Mouse (Mus musculus) limb, embryonic 10.5 days (tissue): ENCODE data around the gene Wnk2. TPM values are rescaled to one million over a fixed set of nuclear protein-coding genes. Genes with fewer than 3 reads are reported as not detected.
"Not testable (repeated sequence)": the region's sequence is repeated elsewhere in the genome, so short reads cannot be mapped to it uniquely, and the experiment has no call there.

ENCODE experiments used
- DNase-seq: peaks from one replicate; pipeline ENCODE4 v3.0.0-alpha.2; 2017; ENCODE audit warnings: low spot score
- H3K27ac ChIP-seq: fragments of 300-500 bp; sonication (generic); 2 replicates; pipeline ENCODE4 v1.5.1; 2016; ENCODE audit warnings: mild to moderate bottlenecking
- H3K27me3 ChIP-seq: fragments of 300-500 bp; sonication (generic); 2 replicates; pipeline ENCODE4 v1.6.1; 2016; ENCODE audit warnings: low read depth, mild to moderate bottlenecking; ENCODE audit not compliant: poor library complexity, severe bottlenecking
- H3K36me3 ChIP-seq: fragments of 300-500 bp; sonication (generic); 2 replicates; pipeline ENCODE4 v1.6.1; 2016; ENCODE audit warnings: mild to moderate bottlenecking, moderate library complexity
- H3K4me1 ChIP-seq: fragments of 300-500 bp; sonication (generic); 2 replicates; pipeline ENCODE4 v1.6.1; 2016
- H3K4me3 ChIP-seq: fragments of 300-500 bp; sonication (generic); 2 replicates; pipeline ENCODE4 v1.5.1; 2016; ENCODE audit warnings: mild to moderate bottlenecking, moderate library complexity
- H3K9me3 ChIP-seq: fragments of 300-500 bp; sonication (generic); replicated peaks from 2 replicates; pipeline ENCODE4 v1.6.1; 2016; ENCODE audit warnings: mild to moderate bottlenecking
- WGBS: fragments of 180-500 bp; shearing (Covaris S2); methylation state at CpG from one replicate; pipeline ENCODE4 v1.1.7; 2016; 5-methylcytosine and 5-hydroxymethylcytosine counted together
- polyA plus RNA-seq: library from polyadenylated mRNA; unstranded; fragments of >200 nt; fragmentation: Nextera tagmentation; extraction: Ambion mirVana; gene quantifications from 2 replicates; pipeline ENCODE4 v1.2.1, GENCODE M21; 2016

The Wnk2 gene
- polyA plus RNA-seq, 1 experiment from 2014 or later, result 1.3 TPM

- H3K36me3 ChIP-seq, result no peaks in the 10 kb centered on the region
- H3K27me3 ChIP-seq, result no peaks in the 10 kb centered on the region
- no peak for DNase-seq
- H3K4me3 ChIP-seq, result no peak overlapping the region
- no peak overlapping the region for H3K27ac ChIP-seq
- 84% methylated on average over 5 of the region's 5 CpGs for WGBS
- 0 out of 2 replicates have a peak, but pooled peaks cover 3% of the 10 kb centered on the region for H3K4me1 ChIP-seq
- H3K9me3 ChIP-seq, result no peaks in the 10 kb centered on the region
These were observed 76.0 kb downstream of the Wnk2 start for GRCm38 (mm10) chr13:49071861-49072260.

GRCm38 (mm10) chr13:49069979-49070378, 77.8 kb downstream of the Wnk2 start:
- H3K36me3 ChIP-seq, result no peaks in the 10 kb centered on the region
- DNase-seq, result no peak
- no peak overlapping the region for H3K4me3 ChIP-seq
- H3K27ac ChIP-seq, result no peak overlapping the region
- WGBS, result 77% methylated on average over 6 of the region's 6 CpGs
- no peaks in the 10 kb centered on the region for H3K27me3 ChIP-seq
- 0 out of 2 replicates have a peak, but pooled peaks cover 3% of the 10 kb centered on the region for H3K4me1 ChIP-seq
- H3K9me3 ChIP-seq, result no peaks in the 10 kb centered on the region

- Histone ChIP-seq H3K9me3 (no peaks in the 10 kb centered on the region), H3K36me3 (no peaks in the 10 kb centered on the region)
- WGBS, result 91% methylated on average over 4 of the region's 4 CpGs
These were observed 78.4 kb downstream of the Wnk2 start for GRCm38 (mm10) chr13:49069393-49069792.

GRCm38 (mm10) chr13:49064257-49064656, 83.6 kb downstream of the Wnk2 start:
- Histone ChIP-seq H3K27ac (no peak overlapping the region), H3K4me3 (no peak overlapping the region), H3K9me3 (no peaks in the 10 kb centered on the region), H3K36me3 (no peaks in the 10 kb centered on the region), H3K27me3 (no peaks in the 10 kb centered on the region), H3K4me1 (no peaks in the 10 kb centered on the region)
- WGBS, result 90% methylated on average over 5 of the region's 5 CpGs
- DNase-seq, result no peak

More at GRCm38 (mm10) chr13:49069393-49069792, 78.4 kb downstream of the Wnk2 start:
- Histone ChIP-seq H3K27me3 (no peaks in the 10 kb centered on the region), H3K4me1 (0 out of 2 replicates have a peak, but pooled peaks cover 3% of the 10 kb centered on the region), H3K4me3 (no peak overlapping the region), H3K27ac (no peak overlapping the region)
- no peak for DNase-seq

GRCm38 (mm10) chr13:49060456-49060855, 87.4 kb downstream of the Wnk2 start:
- DNase-seq, result no peak
- no peaks in the 10 kb centered on the region for H3K9me3 ChIP-seq
- no peak overlapping the region for H3K4me3 ChIP-seq
- no peaks in the 10 kb centered on the region for H3K27me3 ChIP-seq
- H3K4me1 ChIP-seq, result no peaks in the 10 kb centered on the region
- no peaks in the 10 kb centered on the region for H3K36me3 ChIP-seq
- no peak overlapping the region for H3K27ac ChIP-seq
- WGBS, result 90% methylated on average over 7 of the region's 7 CpGs

GRCm38 (mm10) chr13:49058528-49058927, 89.3 kb downstream of the Wnk2 start:
- Histone ChIP-seq H3K36me3 (no peaks in the 10 kb centered on the region), H3K27me3 (no peaks in the 10 kb centered on the region), H3K27ac (no peak overlapping the region), H3K9me3 (no peaks in the 10 kb centered on the region), H3K4me3 (no peak overlapping the region), H3K4me1 (no peaks in the 10 kb centered on the region)
- no peak for DNase-seq
- 89% methylated on average over 4 of the region's 4 CpGs for WGBS

- Histone ChIP-seq H3K36me3 (no peaks in the 10 kb centered on the region), H3K27me3 (no peaks in the 10 kb centered on the region), H3K4me1 (peaks cover under 1% of the 10 kb centered on the region), H3K27ac (no peak overlapping the region), H3K4me3 (no peak overlapping the region), H3K9me3 (no peaks in the 10 kb centered on the region)
- no peak for DNase-seq
- 87% methylated on average over 4 of the region's 4 CpGs for WGBS
These were observed 91.5 kb downstream of the Wnk2 start for GRCm38 (mm10) chr13:49056304-49056703.

GRCm38 (mm10) chr13:49054753-49055152, 93.1 kb downstream of the Wnk2 start:
- H3K4me3 ChIP-seq, H3K4me1 ChIP-seq, H3K27me3 ChIP-seq, H3K9me3 ChIP-seq, H3K36me3 ChIP-seq, H3K27ac ChIP-seq, DNase-seq: not testable (repeated sequence)

GRCm38 (mm10) chr13:49053333-49053732, 94.5 kb downstream of the Wnk2 start:
- H3K9me3 ChIP-seq, result no peaks in the 10 kb centered on the region
- peaks cover 7% of the 10 kb centered on the region for H3K4me1 ChIP-seq
- no peaks in the 10 kb centered on the region for H3K36me3 ChIP-seq
- H3K4me3 ChIP-seq, result no peak overlapping the region
- H3K27me3 ChIP-seq, result no peaks in the 10 kb centered on the region
- 87% methylated on average over 2 of the region's 2 CpGs for WGBS
- no peak for DNase-seq
- H3K27ac ChIP-seq, result no peak overlapping the region

- no peak overlapping the region for H3K27ac ChIP-seq
- no peak for DNase-seq
- 47% methylated on average over 9 of the region's 9 CpGs for WGBS
- no peaks in the 10 kb centered on the region for H3K9me3 ChIP-seq
- H3K4me3 ChIP-seq, result no peak overlapping the region
- no peaks in the 10 kb centered on the region for H3K36me3 ChIP-seq
- H3K27me3 ChIP-seq, result no peaks in the 10 kb centered on the region
- H3K4me1 ChIP-seq, result peaks cover 7% of the 10 kb centered on the region
These were observed 95.3 kb downstream of the Wnk2 start for GRCm38 (mm10) chr13:49052512-49052911.

GRCm38 (mm10) chr13:49047393-49047792, 100.4 kb downstream of the Wnk2 start:
- H3K4me3 ChIP-seq, result no peak overlapping the region
- H3K4me1 ChIP-seq, result peaks cover 11% of the 10 kb centered on the region
- DNase-seq, result no peak
- no peaks in the 10 kb centered on the region for H3K36me3 ChIP-seq
- H3K27ac ChIP-seq, result no peak overlapping the region
- no peaks in the 10 kb centered on the region for H3K9me3 ChIP-seq
- H3K27me3 ChIP-seq, result no peaks in the 10 kb centered on the region
- WGBS, result 85% methylated on average over 1 of the region's 1 CpGs

GRCm38 (mm10) chr13:49044145-49044561, 103.7 kb downstream of the Wnk2 start:
- Histone ChIP-seq H3K4me3 (no peak overlapping the region), H3K36me3 (no peaks in the 10 kb centered on the region), H3K27ac (no peak overlapping the region), H3K9me3 (no peaks in the 10 kb centered on the region), H3K4me1 (peaks cover 4% of the 10 kb centered on the region; the same call in 1 of the 2 replicates), H3K27me3 (no peaks in the 10 kb centered on the region)
- WGBS, result 67% methylated on average over 10 of the region's 10 CpGs
- no peak for DNase-seq

- DNase-seq, result no peak
- H3K27me3 ChIP-seq, result no peaks in the 10 kb centered on the region
- WGBS, result 94% methylated on average over 15 of the region's 15 CpGs
- peaks cover 4% of the 10 kb centered on the region; the same call in 1 of the 2 replicates for H3K4me1 ChIP-seq
- no peak overlapping the region for H3K4me3 ChIP-seq
- H3K9me3 ChIP-seq, result no peaks in the 10 kb centered on the region
- H3K27ac ChIP-seq, result no peak overlapping the region
- H3K36me3 ChIP-seq, result no peaks in the 10 kb centered on the region
These were observed 105.4 kb downstream of the Wnk2 start for GRCm38 (mm10) chr13:49042371-49042770.

- no peak for DNase-seq
- H3K36me3 ChIP-seq, result no peaks in the 10 kb centered on the region
- 79% methylated on average over 7 of the region's 7 CpGs for WGBS
- no peak overlapping the region for H3K27ac ChIP-seq
- no peaks in the 10 kb centered on the region for H3K27me3 ChIP-seq
- H3K4me3 ChIP-seq, result no peak overlapping the region
- no peaks in the 10 kb centered on the region for H3K4me1 ChIP-seq
- H3K9me3 ChIP-seq, result no peaks in the 10 kb centered on the region
These were observed 110.8 kb downstream of the Wnk2 start for GRCm38 (mm10) chr13:49036928-49037574.
